Mouse (Mus musculus) stomach, embryonic 16.5 days (tissue): Measurements from ENCODE around the gene Zfp618. TPM values are rescaled to one million over a fixed set of nuclear protein-coding genes. Genes with fewer than 3 reads are reported as not detected.

Experiments used
- ATAC-seq: fragments of 200-750 bp; cut with Nextera tagmentation; 2 replicates; pipeline ENCODE4 v1.8.0; 2017; ENCODE audit warnings: moderate number of reproducible peaks, moderate TSS enrichment; ENCODE audit not compliant: insufficient read depth, low FRiP score
- H3K27ac ChIP-seq: fragments of 300-500 bp; sonication (generic); 2 replicates; pipeline ENCODE4 v1.5.1; 2014; ENCODE audit warnings: low read length
- H3K27me3 ChIP-seq: fragments of 300-500 bp; sonication (generic); 2 replicates; pipeline ENCODE4 v1.6.1; 2014; ENCODE audit warnings: low read length, control low read depth, mixed read lengths; ENCODE audit not compliant: control insufficient read depth, insufficient read depth
- H3K36me3 ChIP-seq: fragments of 300-500 bp; sonication (generic); 2 replicates; pipeline ENCODE4 v1.6.1; 2014; ENCODE audit warnings: low read length; ENCODE audit not compliant: control insufficient read depth, insufficient read depth
- H3K4me1 ChIP-seq: fragments of 300-500 bp; sonication (generic); 2 replicates; pipeline ENCODE4 v1.6.1; 2014; ENCODE audit warnings: low read length, control low read depth, mixed read lengths; ENCODE audit not compliant: control insufficient read depth, insufficient read depth
- H3K4me2 ChIP-seq: fragments of 300-500 bp; sonication (generic); 2 replicates; pipeline ENCODE4 v1.6.1; 2014; ENCODE audit warnings: low read depth, low read length, mixed read lengths
- H3K4me3 ChIP-seq: fragments of 300-500 bp; sonication (generic); replicated peaks from 2 replicates; pipeline ENCODE4 v1.5.1; 2014; ENCODE audit warnings: mild to moderate bottlenecking, low read length
- H3K9ac ChIP-seq: fragments of 300-500 bp; sonication (generic); 2 replicates; pipeline ENCODE4 v1.6.1; 2014; ENCODE audit warnings: low read length
- H3K9me3 ChIP-seq: fragments of 300-500 bp; sonication (generic); replicated peaks from 2 replicates; pipeline ENCODE4 v1.6.1; 2016; ENCODE audit warnings: low read length, control low read depth; ENCODE audit not compliant: control insufficient read depth
- WGBS: fragments of 180-500 bp; shearing (Covaris S2); extraction: QIAGEN DNeasy Blood & Tissue Kit; methylation state at CpG from one replicate; pipeline ENCODE4 v1.1.7; 2014; 5-methylcytosine and 5-hydroxymethylcytosine counted together
- polyA plus RNA-seq: library from polyadenylated mRNA; unstranded; fragments of >200 nt; fragmentation: Nextera tagmentation; extraction: Ambion mirVana; gene quantifications from 2 replicates; pipeline ENCODE4 v1.2.1, GENCODE M21; 2015

Zfp618 gene
- polyA plus RNA-seq, 1 experiment from 2014 or later = 23.1 TPM

- Histone ChIP-seq H3K4me1 (peaks cover 33% of the 10 kb centered on the region), H3K9ac (peak overlapping the region; percentile 26; the same call in 1 of the 2 replicates), H3K27me3 (no peaks in the 10 kb centered on the region), H3K36me3 (no peaks in the 10 kb centered on the region), H3K4me3 (no peak overlapping the region), H3K9me3 (no peaks in the 10 kb centered on the region), H3K27ac (peak overlapping the region; percentile 95), H3K4me2 (peak overlapping the region; percentile 19)
- peak; percentile 80 for ATAC-seq
- WGBS = 57% methylated on average over 9 of the region's 9 CpGs
These were observed 67.2 kb downstream of the Zfp618 start for GRCm38 (mm10) chr4:63032581-63033006.

DNA sequence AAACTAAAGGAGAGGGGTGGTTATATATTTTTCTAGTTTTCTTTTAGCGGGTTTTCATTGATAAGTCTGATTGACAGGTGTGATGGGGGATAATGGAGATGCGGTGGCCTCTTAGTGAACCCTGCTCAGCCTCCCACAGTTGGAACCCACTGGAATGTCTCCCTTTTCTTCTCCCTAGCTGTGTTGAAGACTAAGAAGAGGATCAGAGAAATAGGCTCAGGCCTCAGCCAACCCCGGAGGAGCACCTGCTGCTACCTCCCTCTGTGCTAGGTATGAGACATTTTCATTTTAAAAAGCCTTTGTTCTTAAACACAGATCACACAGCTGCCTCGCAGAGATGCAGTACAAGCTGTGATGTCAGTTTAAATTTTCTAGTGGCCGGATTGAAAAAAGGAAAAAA lies 68.4 kb downstream of the Zfp618 start:
- Histone ChIP-seq H3K4me3 (no peak overlapping the region), H3K9ac (no peak overlapping the region), H3K36me3 (no peaks in the 10 kb centered on the region), H3K4me2 (no peak overlapping the region), H3K9me3 (no peaks in the 10 kb centered on the region), H3K4me1 (peaks cover 36% of the 10 kb centered on the region), H3K27me3 (no peaks in the 10 kb centered on the region), H3K27ac (peak overlapping the region; percentile 95)
- no peak for ATAC-seq
- WGBS = 52% methylated on average over 5 of the region's 5 CpGs

DNA sequence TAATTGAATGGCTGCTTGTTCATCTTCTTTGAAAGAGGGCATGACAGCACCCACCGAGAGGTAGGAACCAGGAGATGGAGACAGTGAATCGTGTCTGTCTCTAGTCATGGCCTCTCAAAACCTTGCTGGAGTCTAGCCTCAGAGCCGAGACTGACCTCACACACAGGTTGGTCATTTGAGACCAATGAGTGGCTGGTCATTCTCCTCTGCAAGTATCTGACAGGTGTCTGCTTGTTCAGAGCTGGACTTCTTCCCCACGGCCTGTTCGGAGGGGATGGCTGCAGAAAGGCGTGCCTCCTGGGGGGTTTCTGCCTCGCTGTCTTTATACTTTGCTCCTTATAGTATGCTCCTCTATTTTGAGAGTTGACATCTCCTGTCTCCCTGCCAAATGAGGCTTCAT lies 70.6 kb downstream of the Zfp618 start:
- peaks cover 33% of the 10 kb centered on the region for H3K4me1 ChIP-seq
- no peaks in the 10 kb centered on the region for H3K36me3 ChIP-seq
- H3K27me3 ChIP-seq = no peaks in the 10 kb centered on the region
- WGBS = 84% methylated on average over 7 of the region's 7 CpGs
- H3K9me3 ChIP-seq = no peaks in the 10 kb centered on the region
- ATAC-seq = no peak
- H3K4me2 ChIP-seq = no peak overlapping the region
- H3K4me3 ChIP-seq = no peak overlapping the region
- no peak overlapping the region for H3K27ac ChIP-seq
- no peak overlapping the region for H3K9ac ChIP-seq

DNA sequence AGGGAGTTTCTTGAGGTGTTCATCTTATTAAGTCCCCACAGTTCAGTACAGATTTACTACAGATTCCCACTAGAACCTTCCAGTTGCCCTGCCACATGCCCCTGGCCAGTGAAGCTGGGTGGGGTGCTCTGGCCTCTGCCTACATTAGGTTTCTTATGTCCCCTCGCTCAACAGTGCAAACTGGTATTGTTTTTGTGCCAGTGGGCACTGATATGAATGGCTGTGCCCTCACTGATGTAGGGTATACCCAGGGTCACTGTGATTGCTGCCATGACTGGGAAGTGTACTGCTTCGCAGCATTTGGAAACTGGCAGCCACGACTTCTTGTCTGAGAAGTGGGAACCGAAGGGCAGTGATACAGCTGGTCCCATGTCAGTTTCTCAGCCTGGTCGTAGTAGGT lies 71.4 kb downstream of the Zfp618 start:
- no peaks in the 10 kb centered on the region for H3K9me3 ChIP-seq

DNA sequence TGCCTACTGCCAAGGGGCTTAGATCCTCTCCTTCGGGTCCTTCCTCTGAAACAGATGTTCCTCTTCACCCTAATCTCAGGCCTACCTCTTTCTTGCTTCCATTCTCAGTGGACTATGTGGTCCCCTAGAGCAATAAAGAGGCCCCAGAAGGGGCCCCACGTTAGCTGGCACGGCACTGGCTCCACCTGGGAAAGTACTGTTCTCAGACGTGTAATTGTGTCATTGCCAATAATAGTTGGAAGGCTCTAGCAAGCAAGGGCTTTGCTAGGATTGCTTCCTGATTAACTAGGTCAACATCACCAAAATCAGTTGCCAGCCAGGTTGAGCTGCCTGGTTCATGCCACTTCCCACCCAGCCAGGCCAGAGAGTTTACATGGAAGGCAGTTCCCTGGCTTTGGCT lies 72.2 kb downstream of the Zfp618 start:
- Histone ChIP-seq H3K9ac (no peak overlapping the region), H3K27me3 (no peaks in the 10 kb centered on the region), H3K4me2 (no peak overlapping the region), H3K9me3 (no peaks in the 10 kb centered on the region), H3K27ac (peak overlapping the region; percentile 7; the same call in 1 of the 2 replicates), H3K36me3 (no peaks in the 10 kb centered on the region), H3K4me3 (no peak overlapping the region), H3K4me1 (peaks cover 19% of the 10 kb centered on the region)
- 54% methylated on average over 4 of the region's 4 CpGs for WGBS
- ATAC-seq = peak; percentile 29; the same call in 1 of the 2 replicates

More for the DNA sequence above, 71.4 kb downstream of the Zfp618 start:
- Histone ChIP-seq H3K27ac (no peak overlapping the region), H3K4me1 (peaks cover 26% of the 10 kb centered on the region), H3K9ac (no peak overlapping the region), H3K36me3 (no peaks in the 10 kb centered on the region), H3K4me2 (no peak overlapping the region), H3K4me3 (no peak overlapping the region), H3K27me3 (no peaks in the 10 kb centered on the region)
- no peak for ATAC-seq
- 89% methylated on average over 5 of the region's 5 CpGs for WGBS

DNA sequence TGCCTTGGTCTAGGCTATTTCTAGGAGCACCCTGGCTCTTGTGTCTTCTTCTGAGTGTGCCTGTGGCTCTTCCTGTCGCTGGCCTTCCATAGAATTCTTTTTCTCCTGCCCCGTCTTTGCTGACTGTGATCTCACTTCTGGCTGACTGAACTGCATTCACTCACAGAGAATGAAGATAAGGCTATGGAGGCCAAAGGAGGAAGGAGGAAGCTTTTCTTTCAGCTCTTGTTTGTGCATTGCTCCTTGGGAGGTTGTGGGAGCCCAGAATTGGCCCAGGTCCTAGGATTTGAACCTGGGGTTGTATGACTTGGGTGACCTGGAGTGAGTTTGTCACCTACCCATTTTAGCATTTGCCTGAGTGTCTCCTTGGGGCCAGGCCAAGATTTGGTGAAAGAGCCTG lies 72.9 kb downstream of the Zfp618 start:
- no peak for ATAC-seq

DNA sequence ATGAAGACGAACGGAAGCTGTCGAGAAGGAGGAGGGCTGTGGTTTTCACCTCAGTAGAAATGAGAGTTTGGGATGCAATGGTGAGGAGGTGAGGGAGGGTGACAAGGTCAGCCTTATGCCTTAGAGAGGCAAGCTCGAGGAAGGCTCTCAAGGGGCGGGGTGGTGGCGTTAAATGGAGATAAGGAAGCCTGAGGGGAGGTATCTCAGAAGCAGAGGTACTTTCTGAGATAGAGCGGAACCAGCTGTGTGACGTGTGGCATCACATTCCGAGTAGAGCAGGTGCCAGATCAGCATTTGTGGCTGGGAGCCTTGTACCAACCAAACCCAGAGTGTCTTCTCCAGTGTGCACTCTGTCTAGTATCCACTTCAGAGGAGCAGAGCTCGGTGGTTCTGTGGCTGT lies 73.6 kb downstream of the Zfp618 start:
- H3K36me3 ChIP-seq = no peaks in the 10 kb centered on the region
- H3K27ac ChIP-seq = no peak overlapping the region
- H3K27me3 ChIP-seq = no peaks in the 10 kb centered on the region
- H3K4me2 ChIP-seq = no peak overlapping the region
- no peak overlapping the region for H3K4me3 ChIP-seq
- H3K4me1 ChIP-seq = peaks cover 12% of the 10 kb centered on the region
- H3K9me3 ChIP-seq = no peaks in the 10 kb centered on the region
- no peak for ATAC-seq
- 79% methylated on average over 10 of the region's 10 CpGs for WGBS
- H3K9ac ChIP-seq = no peak overlapping the region

More for the DNA sequence above, 72.9 kb downstream of the Zfp618 start:
- H3K36me3 ChIP-seq = no peaks in the 10 kb centered on the region
- no peaks in the 10 kb centered on the region for H3K27me3 ChIP-seq
- H3K4me1 ChIP-seq = peaks cover 16% of the 10 kb centered on the region
- H3K4me3 ChIP-seq = no peak overlapping the region
- no peaks in the 10 kb centered on the region for H3K9me3 ChIP-seq
- 63% methylated on average over 2 of the region's 2 CpGs for WGBS
- H3K27ac ChIP-seq = peak overlapping the region; percentile 60; the same call in 1 of the 2 replicates
- H3K9ac ChIP-seq = no peak overlapping the region
- no peak overlapping the region for H3K4me2 ChIP-seq

- Histone ChIP-seq H3K4me3 (no peak overlapping the region), H3K4me1 (peaks cover 21% of the 10 kb centered on the region), H3K36me3 (no peaks in the 10 kb centered on the region), H3K9me3 (no peaks in the 10 kb centered on the region), H3K27ac (no peak overlapping the region), H3K4me2 (no peak overlapping the region), H3K9ac (no peak overlapping the region), H3K27me3 (no peaks in the 10 kb centered on the region)
- 78% methylated on average over 3 of the region's 3 CpGs for WGBS
- no peak for ATAC-seq
These were observed 83.2 kb downstream of the Zfp618 start for GRCm38 (mm10) chr4:63048606-63049005.

GRCm38 (mm10) chr4:63049596-63050318 lies 84.4 kb downstream of the Zfp618 start:
- Histone ChIP-seq H3K4me2 (no peak overlapping the region), H3K9ac (no peak overlapping the region), H3K4me1 (peaks cover 21% of the 10 kb centered on the region), H3K4me3 (no peak overlapping the region), H3K27me3 (no peaks in the 10 kb centered on the region), H3K9me3 (no peaks in the 10 kb centered on the region), H3K27ac (peak overlapping the region; percentile 60), H3K36me3 (no peaks in the 10 kb centered on the region)
- ATAC-seq = no peak
